Mouse (Mus musculus): ENCODE results near the gene Bmp5.
"Not testable (repeated sequence)": the region's sequence is repeated elsewhere in the genome, so short reads cannot be mapped to it uniquely, and the experiment has no call there.

The Bmp5 gene

GRCm38 (mm10) chr9:75775129-75775845 lies at the start of gene Bmp5:
Bmp5 (plus strand) TSS chr9:75775364.
- peak; percentile 63 for DNase-seq (ENCODE audit: low read depth, low spot score)

GRCm38 (mm10) chr9:75760075-75760474 lies 15.1 kb upstream of the Bmp5 start:
- no peak for DNase-seq (ENCODE audit: low read depth, low spot score)

- DNase-seq (ENCODE audit: low read depth, low spot score), result no peak
These were observed 13.6 kb upstream of the Bmp5 start for GRCm38 (mm10) chr9:75761567-75761966.

- peak; percentile 35 for DNase-seq (ENCODE audit: low read depth, low spot score)
These were observed 12.7 kb upstream of the Bmp5 start for GRCm38 (mm10) chr9:75762487-75762886.

GRCm38 (mm10) chr9:75764792-75765191 lies 10.4 kb upstream of the Bmp5 start:
- no peak for DNase-seq (ENCODE audit: low read depth, low spot score)

- DNase-seq (ENCODE audit: low read depth, low spot score), result no peak
These were observed 8.6 kb upstream of the Bmp5 start for GRCm38 (mm10) chr9:75766521-75766920.

GRCm38 (mm10) chr9:75769042-75769441 lies 6.1 kb upstream of the Bmp5 start:
- no peak for DNase-seq (ENCODE audit: low read depth, low spot score)

GRCm38 (mm10) chr9:75776153-75776552 lies 989 bp downstream of the Bmp5 start:
- DNase-seq (ENCODE audit: low read depth, low spot score), result no peak

GRCm38 (mm10) chr9:75778762-75779346 lies 3.7 kb downstream of the Bmp5 start:
- no peak for DNase-seq (ENCODE audit: low read depth, low spot score)

- DNase-seq (ENCODE audit: low read depth, low spot score), result no peak
These were observed 5.6 kb downstream of the Bmp5 start for GRCm38 (mm10) chr9:75780558-75781276.

GRCm38 (mm10) chr9:75781600-75781999 lies 6.4 kb downstream of the Bmp5 start:
- no peak for DNase-seq (ENCODE audit: low read depth, low spot score)

GRCm38 (mm10) chr9:75783573-75783972 lies 8.4 kb downstream of the Bmp5 start:
- DNase-seq (ENCODE audit: low read depth, low spot score), result no peak

- DNase-seq (ENCODE audit: low read depth, low spot score), result no peak
These were observed 10.8 kb downstream of the Bmp5 start for GRCm38 (mm10) chr9:75785959-75786358.

- DNase-seq (ENCODE audit: low read depth, low spot score), result no peak
These were observed 12.0 kb downstream of the Bmp5 start for GRCm38 (mm10) chr9:75787121-75787520.

- DNase-seq (ENCODE audit: low read depth, low spot score), result no peak
These were observed 14.8 kb downstream of the Bmp5 start for GRCm38 (mm10) chr9:75789879-75790428.

GRCm38 (mm10) chr9:75804940-75805339 lies 29.8 kb downstream of the Bmp5 start:
- DNase-seq (ENCODE audit: low read depth, low spot score), result no peak

GRCm38 (mm10) chr9:75808179-75808578 lies 33.0 kb downstream of the Bmp5 start:
- not testable (repeated sequence) for DNase-seq (ENCODE audit: low read depth, low spot score)

GRCm38 (mm10) chr9:75808659-75809058 lies 33.5 kb downstream of the Bmp5 start:
- DNase-seq (ENCODE audit: low read depth, low spot score), result no peak

GRCm38 (mm10) chr9:75815161-75815560 lies 40.0 kb downstream of the Bmp5 start:
- DNase-seq (ENCODE audit: low read depth, low spot score), result no peak

GRCm38 (mm10) chr9:75818400-75818799 lies 43.2 kb downstream of the Bmp5 start:
- no peak for DNase-seq (ENCODE audit: low read depth, low spot score)

GRCm38 (mm10) chr9:75832468-75832867 lies 57.3 kb downstream of the Bmp5 start:
- DNase-seq (ENCODE audit: low read depth, low spot score), result peak; percentile 16

- no peak for DNase-seq (ENCODE audit: low read depth, low spot score)
These were observed 58.1 kb downstream of the Bmp5 start for GRCm38 (mm10) chr9:75833189-75833732.

Data from forelimb bud, embryonic 11.5 days (tissue).